Mouse (Mus musculus) 3T3-L1 (cell line): Measurements from ENCODE around the gene Gpr161.

Source experiments
- DNase-seq: peaks from one replicate; pipeline ENCODE4 v3.0.0-alpha.2; 2015; ENCODE audit warnings: low read depth, low spot score

Gene Gpr161

DNA sequence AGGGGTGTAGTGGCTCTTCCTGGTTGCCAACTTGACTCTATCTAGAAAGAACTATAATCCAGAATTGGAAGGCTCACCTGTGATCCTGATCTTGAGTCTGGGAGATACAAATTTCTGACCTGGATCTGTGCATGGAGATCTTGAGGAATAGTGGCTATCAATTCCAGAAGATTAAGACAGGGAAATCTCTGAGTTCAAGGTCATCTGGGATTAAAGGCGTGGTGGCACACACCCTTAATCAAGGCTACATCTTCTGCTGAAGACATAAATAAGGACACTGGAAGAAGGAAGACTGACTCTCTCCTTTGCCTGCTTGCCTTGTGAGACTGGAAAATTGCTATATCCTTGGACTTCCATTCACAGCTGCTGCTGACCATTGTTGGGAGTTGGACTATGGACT, at the start of gene Gpr161:
Gpr161 (plus strand) TSS at position 301 of the 400 bp plus-strand sequence.
- DNase-seq = no peak

DNA sequence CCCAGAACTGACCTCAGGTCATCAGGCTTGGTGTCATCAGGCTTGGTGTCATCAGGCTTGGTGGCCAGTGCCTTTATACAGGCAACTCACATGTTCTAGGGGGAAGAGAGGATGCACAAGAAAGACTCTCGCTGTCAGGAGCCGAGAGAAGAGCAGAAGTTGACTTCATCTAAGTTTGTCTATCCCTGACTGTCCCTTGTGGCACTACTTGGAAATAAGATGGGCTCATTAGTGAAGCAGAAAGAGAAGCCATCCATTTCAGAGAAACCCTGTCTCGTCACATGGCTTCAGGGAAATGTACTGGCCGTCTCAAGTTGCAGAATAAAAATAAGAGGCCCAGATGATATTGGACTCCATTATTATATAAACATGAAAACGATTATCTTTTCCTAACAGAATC, 49.0 kb upstream of the Gpr161 start:
- DNase-seq = peak; percentile 39

DNA sequence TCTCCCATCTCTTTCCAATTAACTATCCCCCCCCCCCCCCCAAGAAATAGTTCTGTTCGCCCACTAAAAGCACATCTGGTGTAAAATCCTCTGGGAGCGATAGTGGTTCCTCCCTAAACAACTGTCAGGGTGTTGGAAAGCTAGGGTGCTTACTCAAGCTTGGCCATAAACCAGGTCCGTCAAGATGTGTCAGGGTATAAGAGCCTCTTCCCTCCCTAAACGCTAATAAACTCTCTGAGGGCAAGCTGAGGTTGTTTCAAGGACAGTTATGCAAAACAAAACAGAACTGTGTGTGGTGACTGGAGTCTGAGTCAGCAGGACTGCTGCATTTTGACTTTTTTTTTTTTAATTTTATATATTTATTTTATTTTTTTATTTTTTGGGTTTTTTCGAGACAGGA, 48.5 kb upstream of the Gpr161 start:
- DNase-seq = peak; percentile 90

- no peak for DNase-seq
Observed at GRCm38 (mm10) chr1:165247788-165248187, 47.8 kb upstream of the Gpr161 start.

GRCm38 (mm10) chr1:165248842-165249241, 46.7 kb upstream of the Gpr161 start:
- DNase-seq = no peak

DNA sequence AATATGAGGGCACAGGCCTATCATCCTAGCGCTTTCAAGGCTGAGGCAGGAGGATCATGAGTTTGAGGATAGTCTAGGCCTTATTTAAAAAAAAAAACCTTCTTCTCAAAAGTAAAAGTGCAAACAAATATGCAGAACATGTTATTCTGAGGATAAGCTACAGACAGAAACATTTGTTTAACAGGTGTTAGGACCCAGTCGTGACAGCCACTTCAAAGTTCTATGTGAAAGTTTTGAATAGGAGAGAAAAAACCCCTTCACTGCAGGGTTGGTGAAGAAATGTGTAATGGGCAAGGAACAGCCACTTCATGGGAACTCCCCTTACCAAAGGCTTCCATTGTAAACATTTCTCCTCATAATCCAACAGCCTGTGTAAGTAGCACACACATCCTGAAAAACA, 45.0 kb upstream of the Gpr161 start:
- DNase-seq = no peak

DNA sequence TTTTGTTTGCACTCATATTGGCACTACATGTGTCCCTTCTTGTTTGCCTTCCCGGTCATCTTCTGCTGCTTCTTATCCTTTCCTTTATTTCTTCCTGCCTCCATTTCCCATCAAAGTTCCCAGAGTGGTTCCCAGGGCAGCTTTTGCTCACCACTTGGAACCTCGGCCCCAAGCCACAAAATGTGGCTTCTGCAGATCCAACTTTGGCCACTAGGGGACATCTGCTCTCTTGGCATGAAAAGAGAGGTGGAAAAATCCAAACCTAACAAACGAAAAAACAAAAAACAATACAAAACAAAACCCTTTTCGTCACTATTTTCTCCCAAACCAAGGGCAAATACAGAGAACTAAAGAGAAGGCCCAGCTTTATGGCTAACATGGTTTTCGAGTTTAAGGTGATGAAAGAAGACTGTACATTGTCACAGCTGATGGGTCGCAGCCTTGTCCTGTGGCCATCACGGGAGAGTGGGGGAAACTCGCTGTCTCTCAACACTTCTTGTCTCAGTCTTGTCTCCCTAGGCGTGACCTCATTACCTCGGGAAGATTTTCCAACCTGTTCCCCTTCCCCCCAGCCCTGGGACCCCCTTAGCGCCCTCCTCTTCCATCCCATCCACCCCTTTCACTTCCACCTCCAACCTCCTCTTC, 43.4 kb upstream of the Gpr161 start:
- DNase-seq = peak; percentile 85

DNA sequence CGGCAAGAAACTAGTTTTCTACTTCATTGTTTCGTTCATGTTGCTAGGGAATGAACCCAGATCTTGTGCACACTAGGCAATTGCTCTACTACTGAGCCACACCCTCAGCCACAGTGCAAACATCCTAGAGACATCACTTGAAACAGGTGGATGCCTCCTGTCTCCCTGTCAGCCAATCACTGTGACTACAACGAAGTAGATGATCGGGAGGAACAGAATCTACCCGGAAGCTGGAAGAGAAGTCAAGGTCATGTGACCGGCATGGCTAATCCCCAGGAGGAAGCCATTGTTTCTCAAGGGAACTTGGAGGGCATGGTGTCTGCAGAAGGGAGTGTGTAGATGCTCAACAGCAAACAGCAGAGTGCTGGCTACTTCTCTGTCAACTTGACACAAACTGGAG, 20.6 kb upstream of the Gpr161 start:
- no peak for DNase-seq

- DNase-seq = no peak
Observed at GRCm38 (mm10) chr1:165280741-165281140, 14.8 kb upstream of the Gpr161 start.

DNA sequence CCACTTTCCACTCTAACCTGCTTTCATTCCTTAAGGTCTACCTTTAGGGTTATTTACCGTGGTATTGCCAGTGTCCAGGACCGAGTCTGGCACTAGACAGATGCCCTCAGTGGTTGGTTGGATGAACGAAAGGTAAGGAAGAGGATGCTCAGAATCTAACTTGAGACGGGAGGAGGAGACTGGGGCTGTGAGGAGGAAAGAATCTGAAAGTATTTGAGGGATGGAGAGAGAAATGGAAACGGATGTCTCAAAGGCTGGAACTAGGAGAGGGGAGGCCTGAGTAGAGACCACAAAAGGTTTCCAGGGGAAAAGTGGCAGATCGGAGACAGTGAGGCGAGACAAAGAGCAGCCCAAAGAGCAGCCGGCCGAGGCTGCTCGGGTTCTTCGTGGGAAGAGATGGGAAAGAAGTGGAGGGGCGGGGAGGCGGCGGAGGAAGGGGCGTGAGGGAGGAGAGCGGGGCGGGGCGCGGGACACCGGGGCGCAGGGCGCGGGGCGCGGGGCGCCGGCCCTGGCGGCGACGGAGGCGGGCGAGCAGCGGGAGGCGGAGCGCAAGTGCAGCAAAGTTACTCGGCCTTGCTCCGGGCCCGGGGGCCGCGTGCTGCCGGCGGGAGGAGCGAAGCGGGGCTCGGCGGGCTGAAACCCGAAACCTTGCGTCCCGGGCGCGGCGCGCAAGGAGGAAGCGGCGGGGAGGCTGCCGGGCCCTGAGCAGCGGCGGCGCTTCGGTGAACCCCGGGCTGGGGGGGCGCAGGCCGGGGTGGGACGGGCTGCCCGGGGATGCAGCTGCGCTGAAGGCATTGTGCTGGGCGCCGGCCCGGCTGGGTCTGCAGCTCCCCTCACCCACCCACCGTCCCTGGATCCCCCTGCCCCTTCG, 14.0 kb upstream of the Gpr161 start:
- DNase-seq = peak; percentile 53

- DNase-seq = peak; percentile 19
Observed at GRCm38 (mm10) chr1:165282222-165282966, 13.2 kb upstream of the Gpr161 start.

GRCm38 (mm10) chr1:165282967-165283345, 12.6 kb upstream of the Gpr161 start:
- no peak for DNase-seq

DNA sequence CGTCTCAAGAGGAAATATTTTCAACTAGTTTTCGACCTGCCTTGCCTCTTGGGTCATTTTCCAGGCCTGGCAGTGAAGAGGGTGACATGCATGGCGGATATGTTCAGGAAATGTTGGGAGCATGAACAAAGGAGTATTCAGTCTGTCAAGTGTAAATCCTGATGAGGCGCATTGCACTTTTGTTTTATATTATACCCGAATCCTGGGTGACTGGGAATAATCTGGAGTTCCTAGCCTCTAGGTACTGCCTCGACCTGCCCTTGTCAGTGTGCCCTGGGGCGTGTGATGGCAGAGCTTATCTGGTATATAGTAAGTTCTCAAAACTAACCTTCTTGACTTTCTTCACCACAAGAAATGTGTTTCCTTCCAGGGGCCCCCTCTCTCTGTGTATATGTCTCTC, 11.5 kb upstream of the Gpr161 start:
- DNase-seq = no peak

- DNase-seq = no peak
Observed at GRCm38 (mm10) chr1:165288165-165288564, 7.4 kb upstream of the Gpr161 start.

DNA sequence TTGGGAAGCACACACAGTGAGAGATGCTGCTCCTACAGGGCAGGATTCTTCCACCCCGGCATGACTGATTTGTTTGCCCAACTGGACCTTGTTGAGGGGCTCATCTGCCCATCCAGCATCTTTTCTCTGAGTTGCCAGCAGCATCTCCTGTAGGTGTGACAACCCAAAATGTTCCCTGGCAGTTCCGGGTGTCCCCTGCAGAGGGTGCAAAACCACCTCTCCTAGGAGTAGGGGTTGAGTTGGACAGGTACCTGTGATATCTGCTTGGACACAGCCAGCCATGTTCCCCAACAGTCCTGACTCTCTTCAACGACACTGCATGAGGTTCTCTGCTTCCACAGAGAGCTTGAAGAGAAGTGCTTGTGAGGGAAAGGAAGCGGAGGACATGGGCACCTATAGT, 5.8 kb upstream of the Gpr161 start:
- DNase-seq = peak; percentile 10

- DNase-seq = peak; percentile 49
Observed at GRCm38 (mm10) chr1:165291606-165292005, 4.0 kb upstream of the Gpr161 start.

- no peak for DNase-seq
Observed at GRCm38 (mm10) chr1:165301108-165301507, 5.5 kb downstream of the Gpr161 start.

GRCm38 (mm10) chr1:165301567-165301966, 6.0 kb downstream of the Gpr161 start:
- no peak for DNase-seq

DNA sequence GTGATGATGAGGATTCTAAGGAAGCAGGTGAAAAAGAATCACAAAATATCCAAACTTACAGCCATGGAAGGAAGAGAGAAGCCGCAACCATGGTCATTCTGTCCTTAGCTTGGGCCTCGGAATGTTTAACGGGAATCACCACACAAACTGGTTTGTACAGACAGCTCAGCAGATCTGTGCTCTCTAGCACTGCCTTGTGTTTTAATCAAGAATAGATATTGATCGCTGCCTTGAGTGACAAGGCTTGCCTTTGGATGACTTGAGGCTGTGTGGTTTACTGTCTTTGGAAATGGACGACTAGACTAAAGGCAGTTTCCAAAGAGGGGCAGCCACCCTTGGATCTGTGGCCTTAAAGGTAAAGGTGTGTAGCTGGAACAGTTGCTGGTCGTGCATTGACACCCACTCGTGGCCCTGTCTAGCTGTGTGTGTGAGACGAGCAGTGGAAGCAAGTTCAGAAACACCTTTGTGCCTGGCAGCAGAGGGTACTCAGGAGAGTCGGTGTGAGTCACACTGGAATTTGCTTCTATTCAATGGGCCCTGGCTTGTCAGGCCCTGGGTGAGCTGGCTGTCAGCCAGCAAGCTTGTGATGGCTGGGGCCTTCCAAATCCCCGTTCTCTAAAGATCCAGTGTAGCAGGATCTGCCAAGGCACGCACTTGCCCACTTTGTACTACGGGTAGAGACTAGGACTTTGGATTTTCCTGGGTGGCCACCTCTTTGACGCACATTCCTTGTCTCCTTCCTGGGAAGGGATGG, 7.0 kb downstream of the Gpr161 start:
- peak; percentile 77 for DNase-seq

- peak; percentile 34 for DNase-seq
Observed at GRCm38 (mm10) chr1:165303209-165303608, 7.6 kb downstream of the Gpr161 start.

DNA sequence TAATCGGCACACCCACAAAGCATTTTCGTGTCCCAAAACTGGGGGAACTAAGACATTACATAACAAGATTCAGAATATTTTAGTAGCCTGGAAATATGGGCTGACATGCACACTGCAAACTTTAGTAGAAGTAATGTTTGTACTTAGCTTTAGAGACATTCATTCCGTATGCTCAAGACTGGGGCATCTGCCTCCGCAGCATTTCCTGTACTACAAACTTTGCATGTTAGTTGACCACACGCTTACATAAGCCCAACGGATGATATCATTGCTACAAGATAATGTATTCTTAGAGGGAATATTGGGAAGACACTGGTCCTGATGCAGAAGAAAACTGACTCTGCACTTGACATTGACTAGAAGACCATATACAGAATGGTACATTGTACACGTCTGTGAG, 8.8 kb downstream of the Gpr161 start:
- no peak for DNase-seq

GRCm38 (mm10) chr1:165308180-165308579, 12.6 kb downstream of the Gpr161 start:
- no peak for DNase-seq
